Mouse (Mus musculus) thymus, postnatal 36 days (tissue): ENCODE measurements around the gene Unc5c.

ENCODE experiments used
- DNase-seq, 2 experiments: peaks; one replicate each; pipeline ENCODE4 v3.0.0; 2022; ENCODE audit warnings: mixed read lengths in 2 of 2

The Unc5c gene

DNA sequence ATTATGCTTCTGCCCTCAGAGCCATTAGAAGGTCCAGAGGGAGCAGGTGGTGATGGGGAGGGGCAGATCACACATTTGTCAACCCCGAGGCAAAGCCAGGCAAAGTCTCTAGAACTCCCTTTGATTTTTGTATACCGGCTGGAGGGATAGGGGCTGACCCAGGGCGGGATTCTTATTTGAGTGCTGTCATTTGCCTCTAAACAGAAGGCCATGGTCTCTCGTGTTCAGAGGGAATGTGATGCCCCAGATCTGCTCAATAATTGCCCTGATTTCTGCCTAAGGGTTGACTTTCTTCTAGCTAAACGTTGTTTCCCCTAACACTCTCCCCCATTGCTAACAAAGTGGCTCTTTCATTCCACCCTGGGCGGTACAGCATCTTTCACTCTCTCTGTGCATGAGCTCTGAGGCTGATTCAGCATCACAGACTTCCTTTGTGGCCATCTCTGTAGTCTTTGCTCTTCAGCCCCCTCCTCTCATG, 136.1 kb downstream of the Unc5c start:
- no peak for DNase-seq

DNA sequence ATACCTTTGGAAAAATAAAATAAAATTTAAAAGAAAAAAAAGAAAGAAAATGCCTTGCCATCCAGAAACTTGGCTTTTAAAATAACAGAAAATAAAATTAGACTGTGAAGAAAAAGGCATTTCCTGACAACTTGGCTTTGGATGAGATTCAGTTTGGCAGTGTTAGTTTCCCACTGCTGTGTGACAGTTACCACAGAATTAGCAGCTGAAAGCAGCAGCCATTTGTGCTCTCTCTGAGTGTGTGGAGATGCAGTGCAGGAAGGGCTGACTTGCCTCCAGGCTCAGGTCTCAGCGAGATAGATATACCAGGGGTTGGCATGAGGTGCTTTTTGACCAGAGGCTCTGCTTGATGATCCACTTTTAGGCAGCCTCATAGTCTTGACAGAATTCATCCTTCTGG, 151.7 kb downstream of the Unc5c start:
- DNase-seq = no peak

DNA sequence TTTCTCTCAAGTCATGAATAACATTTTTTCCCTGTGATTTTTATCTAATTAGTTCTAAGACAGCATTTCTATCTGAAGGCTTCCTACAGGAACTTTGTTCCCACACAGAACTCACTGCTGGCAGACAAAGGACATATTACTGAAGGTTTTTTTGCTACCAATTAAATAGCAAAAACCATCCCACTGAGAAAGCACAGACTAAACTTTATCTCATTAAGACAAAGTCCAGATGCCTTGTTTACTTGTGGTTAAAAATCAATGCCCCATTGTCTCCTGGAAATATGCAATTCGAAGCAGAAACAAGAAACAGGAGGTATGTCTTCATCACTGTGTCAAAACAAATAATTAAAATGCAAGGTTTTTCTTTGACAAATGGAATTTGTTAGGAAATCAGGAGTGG, 153.7 kb downstream of the Unc5c start:
- no peak for DNase-seq

DNA sequence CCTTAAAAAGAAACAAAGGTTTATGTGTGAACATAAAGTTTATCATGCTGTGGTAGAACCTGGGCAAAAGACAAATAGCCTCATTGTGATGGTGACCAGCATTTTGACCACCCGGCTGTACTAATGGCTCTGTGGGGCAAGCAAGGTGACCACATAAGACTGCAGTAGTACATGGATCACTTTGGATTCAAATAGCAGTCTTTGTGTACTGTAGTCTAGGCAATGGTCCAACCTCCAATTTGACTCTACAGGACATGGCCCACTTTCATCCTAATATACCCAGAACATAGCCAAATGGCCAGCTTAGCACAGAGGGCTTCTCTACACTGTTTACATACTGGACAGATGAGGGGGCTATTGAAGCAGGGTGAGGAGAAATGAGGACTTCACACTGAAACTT, 156.5 kb downstream of the Unc5c start:
- DNase-seq = no peak

DNA sequence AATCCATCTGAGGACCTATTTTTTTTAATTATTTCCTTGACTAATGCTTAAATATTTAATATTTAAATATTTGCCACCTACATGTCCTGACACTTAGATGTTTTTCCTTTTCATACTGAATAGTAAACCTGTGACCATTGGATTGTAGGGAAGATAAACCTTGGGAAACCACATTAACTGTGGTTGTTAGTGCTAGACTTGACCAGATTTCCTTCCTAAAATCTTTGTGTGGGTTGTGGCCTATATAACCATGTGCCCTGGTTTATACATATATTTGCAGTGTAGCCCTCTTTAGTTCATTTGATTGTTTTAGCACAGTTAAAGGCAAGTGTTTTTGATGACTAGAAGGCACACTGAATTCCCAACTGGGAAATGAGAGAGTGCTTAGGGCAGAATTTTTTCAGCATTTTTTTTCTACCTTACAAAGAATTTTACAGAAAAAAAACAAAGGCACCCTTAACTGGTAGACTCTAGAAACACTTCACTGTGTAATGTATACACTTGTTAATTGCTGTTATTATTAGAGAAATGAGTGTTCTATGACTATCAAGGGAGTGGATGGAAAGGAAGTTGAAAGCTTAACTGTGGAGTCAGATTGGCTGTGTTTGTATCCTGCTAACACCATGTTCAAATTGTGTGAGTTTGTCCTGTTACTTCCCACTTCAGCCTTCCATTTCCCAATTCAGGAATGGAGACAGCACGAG, 162.1 kb downstream of the Unc5c start:
- DNase-seq = no peak

DNA sequence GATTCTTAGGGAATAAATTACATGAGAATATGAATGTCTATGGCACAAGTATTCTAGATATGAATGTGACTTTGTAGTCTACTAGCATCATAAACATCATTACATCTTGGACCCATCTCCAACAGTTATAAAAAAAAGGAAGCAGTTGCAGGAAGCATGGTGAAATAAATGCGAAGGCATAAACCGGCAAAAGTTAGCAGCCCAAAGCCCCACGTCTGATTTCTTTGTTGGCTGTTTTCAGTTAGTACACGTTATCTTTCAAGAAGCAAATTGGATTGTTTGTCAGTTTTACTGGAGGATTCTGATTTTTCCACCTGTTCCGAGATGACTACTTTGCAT, 162.6 kb downstream of the Unc5c start:
- no peak for DNase-seq

DNA sequence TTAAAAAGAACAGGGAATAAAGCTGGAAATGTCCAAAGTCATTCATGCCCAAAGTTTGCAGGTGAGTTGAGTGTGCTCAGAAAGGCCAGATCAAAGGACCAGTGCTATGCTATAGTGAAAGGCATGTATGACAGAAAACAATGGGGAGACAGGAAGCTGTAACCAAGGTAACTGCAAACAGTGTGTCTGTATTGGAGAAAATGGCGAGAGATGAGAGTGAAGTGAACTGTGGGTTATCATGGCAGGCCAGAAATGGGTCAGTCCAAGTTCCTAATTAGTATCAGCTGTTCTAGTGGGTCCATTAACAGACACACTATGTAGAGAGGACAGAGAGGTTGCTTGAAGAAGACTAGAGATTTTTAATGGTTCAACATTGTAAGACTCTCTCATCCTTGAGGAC, 164.4 kb downstream of the Unc5c start:
- no peak for DNase-seq

DNA sequence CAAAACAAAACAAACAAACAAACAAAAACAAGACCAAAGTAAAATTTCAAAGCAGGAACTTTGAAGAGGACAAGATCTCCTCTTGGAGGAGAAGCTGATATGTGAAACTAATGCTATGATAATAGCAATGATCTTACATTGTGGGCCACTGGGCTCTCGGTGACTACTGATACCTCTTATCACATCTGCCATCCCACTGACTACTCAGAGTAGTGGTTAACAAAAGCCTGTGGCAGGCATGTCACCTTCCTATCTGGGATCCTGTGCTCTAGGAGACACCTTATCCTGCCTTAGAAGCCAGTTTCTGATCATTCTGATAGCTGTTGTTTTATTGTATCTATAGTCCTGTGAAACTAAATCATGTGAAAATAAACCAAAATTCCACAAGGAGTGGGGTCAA, 172.9 kb downstream of the Unc5c start:
- no peak for DNase-seq

DNA sequence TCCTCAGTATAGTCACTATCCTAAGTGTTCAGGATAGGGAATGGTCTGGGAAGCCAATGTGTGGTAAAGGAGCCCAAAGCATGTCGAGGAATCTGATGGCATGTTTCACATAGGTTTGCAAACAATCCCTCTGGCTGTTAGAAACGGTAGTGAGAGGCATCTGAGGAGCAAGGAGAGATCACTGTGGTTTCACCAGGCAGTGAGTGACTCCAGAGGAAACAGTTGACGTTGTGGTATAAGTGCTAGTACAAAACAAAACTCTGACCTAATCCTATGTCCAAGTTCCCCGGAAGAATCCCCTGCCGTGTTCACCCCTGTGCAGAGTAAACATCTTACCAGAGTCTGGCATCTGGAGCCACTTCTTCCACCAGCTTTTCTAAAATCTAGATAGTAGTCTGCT, 179.2 kb downstream of the Unc5c start:
- no peak for DNase-seq

DNA sequence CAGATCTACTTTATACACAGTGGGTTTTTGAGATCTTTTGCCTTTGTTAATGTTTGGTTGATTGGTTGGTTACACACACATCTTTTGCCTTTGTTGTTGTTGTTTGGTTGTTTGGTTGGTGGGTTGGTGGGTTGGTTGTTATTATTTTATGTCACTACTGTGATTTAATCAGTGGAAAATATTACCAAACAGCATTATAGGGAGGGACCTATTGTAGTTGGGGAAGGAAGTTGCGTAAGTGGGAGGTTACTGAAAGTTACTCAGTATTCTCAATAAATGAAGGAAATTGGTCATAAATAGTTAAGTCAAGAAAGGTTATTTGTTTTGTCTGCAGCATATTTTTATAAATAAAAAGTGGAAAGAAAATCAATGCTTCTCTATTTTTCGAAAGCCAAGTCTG, 181.6 kb downstream of the Unc5c start:
- DNase-seq = no peak

DNA sequence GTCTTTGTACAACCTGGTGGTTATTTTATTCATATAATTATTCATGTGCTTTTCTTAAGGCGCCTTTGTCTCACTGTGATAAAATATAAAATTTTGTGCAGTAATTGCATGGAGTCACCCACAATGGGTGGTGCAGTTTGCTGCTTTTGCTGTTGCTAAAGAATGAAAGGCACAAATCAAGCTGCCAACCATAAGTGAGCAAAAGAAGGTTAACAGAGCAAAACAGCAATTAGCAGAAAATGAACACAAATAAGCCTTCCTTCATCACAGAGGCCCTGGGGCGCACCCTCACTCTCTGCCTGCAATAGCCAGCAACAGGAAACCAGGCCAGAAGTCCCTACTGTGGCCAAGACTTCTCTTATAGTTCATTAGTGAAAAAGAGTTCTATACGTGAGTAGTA, 185.6 kb downstream of the Unc5c start:
- no peak for DNase-seq

DNA sequence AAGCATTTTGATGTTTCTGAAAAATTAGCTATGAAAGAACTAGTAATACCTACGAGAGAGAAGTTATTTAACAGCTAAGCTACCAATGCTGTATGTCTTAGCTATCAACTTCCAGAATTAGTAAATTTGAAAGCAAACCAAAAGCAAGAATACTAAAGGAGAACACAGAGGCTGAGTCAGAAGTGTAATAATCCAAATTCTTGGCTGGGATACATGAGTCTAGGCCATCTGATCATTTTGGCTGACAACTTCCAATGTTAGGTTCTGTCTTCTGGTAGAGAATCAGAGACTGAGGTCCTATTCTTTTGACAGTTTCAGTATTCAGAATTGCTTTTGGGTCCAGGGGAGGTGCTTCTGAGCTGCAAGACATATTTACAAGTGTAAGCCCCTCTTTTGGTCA, 188.9 kb downstream of the Unc5c start:
- DNase-seq = no peak

DNA sequence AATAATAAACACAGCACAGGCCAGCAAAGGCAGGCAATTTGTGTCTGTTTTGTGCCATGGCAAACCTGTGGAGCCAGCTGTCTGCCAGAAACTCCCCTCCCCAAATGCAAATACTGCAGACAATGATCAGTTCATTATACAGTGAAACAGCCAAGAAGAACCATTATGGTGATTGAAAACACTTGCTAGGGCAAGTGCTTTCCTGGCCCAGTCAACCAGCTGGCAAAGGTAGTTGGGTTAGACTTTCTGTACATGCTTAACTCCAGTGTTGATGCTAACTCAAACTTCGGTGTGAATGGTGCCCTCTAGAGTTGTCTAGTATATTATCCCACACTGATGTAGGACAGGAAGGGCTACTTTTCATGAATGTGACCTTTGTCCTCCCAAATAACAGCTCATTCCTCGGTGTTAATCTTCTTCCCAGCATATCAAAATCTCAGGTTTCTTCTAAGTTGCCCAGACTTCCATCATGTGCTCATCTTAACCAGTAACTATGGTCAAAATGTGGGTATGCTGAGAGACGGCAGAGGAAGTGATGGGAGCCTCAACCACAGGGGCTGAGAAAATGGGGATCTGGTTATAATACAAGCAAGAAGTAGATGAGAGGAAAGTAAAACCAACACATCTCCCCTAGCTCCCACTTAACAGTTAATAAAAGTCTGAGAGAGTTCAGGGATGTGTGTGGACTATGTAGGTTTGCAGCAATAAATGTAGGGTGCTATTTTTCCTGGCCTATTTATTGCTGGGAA, 194.2 kb downstream of the Unc5c start:
- DNase-seq = no peak

DNA sequence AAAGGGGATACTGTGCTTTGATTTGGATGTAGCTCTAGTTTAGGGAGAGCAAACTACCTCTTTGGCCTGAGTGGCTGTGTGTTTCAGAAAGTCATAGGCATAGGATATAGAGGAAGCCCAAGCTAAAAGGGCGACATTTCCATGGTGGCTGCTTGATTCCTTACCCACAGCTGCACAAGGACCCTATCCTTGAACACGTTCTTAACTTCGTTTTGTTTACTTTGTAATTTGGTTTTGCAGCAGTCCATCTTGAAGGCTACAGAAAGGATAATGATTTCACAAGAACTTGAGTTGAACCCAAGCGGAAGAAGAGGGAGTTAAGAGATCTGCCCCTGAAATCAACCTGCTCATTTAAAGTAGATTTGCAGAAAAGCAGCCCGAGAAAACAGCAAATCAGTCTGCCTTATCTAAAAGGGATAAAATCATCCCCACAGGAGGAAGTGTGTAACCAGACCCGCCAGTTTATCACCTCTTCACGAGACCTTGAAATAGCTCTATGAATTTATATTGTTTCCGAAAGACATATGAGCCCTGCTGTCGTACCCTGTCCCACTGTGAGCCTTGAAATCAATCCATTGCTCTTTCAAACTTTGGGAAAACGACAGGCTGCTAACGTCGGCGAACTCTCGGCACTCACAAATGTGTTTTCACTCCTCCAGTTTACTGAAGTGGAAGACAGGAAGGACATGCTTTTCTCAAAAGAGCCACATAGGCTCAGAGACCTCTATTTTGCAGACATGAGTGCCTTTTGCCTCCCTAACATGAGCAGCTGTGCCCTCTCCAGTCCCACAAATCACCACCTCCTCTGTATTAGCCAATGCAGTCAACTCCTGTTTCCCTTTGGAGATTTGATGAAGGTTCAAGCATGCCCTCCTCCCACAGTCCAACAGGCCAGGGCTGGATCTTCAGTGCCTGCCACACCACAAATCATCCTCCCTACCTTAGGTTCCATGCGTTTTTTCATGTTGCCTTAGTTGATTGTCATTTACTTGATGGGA, 195.3 kb downstream of the Unc5c start:
- no peak for DNase-seq

DNA sequence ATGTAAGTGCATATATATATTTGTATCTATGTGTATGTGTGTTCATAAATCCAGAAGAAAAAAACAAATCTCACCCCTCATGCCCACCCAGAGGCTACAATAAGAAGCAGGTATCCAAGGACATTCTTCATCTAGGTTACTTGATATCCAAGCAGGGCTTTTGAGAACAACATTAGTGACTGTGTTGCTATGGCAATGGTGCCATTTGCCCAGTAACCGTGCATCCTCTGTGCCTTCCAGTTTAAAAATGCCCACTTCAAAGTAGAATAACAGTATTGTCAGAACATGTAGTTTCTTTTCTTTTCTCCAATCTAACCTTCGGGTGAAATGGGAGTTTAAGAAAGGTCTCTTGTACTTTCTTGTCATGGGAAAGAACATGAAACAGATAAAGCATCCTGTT, 224.1 kb downstream of the Unc5c start:
- no peak for DNase-seq

DNA sequence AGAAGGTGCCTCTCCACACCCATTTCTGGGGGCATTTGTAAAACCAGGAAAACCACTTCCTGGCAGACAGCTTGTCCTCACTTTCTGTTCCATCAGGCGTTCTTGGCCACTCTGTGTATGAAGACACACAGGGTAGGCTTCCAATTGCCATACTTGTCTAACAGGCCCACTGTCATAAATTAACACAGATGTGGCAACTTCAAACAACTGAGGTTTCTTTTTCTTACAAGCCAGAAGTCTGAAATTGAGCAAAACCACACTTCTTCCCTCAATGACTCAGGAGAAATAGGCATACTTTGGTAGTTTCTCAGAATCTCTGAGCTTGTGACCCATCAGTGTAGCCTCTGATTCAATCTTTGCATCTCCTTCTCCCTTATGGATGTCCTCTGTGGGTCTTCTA, 225.7 kb downstream of the Unc5c start:
- no peak for DNase-seq

DNA sequence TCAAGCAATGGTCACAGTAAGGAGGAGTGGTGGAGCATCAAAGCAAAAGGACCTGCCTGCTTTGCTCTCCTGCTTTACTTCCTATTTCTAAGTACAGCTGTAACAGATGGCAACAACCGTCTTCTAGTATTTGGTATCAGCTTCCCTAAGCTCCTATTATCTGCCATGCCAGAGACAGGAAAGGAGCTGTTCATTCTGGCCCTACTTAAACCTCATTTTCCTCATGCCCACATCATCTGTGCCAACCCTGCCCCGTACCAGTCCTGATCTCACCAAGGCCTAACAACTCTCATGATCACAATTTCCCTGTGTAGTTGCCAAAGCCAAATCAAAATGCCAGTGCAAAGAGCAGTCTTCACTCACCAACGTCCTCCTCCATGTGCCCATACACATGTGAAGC, 226.4 kb downstream of the Unc5c start:
- no peak for DNase-seq

DNA sequence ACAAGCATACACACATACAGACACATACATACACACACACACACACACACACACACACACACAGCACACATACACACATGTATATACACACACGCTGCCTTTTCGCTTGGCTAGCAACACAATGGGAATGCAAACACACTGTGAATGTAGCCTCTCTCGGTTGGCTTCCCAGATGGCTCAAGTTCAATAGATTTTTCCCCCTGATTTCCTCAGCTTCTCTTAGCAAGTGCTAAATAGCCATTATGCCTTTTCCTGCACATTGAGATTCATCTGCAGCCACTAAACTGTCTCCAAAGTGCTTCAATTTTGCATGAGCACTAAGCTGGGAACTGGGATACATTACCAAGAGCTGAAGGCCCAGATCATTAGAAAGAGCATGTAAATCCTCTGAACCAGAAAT, 226.8 kb downstream of the Unc5c start:
- no peak for DNase-seq

DNA sequence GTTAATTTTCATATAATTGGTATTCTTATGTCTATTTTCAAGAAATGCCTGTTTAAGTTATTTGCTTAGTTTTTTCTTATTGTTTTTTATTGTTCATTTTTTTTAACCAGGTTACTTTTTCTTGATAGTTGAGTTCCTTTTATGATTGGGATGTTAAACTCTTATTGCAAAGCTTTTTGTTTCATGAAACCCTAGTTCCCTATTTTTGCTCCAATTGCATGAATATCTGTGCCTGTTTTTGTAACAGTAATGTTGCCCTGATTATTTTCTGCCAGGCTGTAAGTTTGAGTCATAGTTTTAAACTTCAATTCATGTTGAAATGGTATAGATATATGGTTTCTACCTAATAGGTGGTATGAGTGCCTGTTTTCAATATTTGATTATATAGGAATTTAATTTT, 234.2 kb downstream of the Unc5c start:
- DNase-seq = no peak

DNA sequence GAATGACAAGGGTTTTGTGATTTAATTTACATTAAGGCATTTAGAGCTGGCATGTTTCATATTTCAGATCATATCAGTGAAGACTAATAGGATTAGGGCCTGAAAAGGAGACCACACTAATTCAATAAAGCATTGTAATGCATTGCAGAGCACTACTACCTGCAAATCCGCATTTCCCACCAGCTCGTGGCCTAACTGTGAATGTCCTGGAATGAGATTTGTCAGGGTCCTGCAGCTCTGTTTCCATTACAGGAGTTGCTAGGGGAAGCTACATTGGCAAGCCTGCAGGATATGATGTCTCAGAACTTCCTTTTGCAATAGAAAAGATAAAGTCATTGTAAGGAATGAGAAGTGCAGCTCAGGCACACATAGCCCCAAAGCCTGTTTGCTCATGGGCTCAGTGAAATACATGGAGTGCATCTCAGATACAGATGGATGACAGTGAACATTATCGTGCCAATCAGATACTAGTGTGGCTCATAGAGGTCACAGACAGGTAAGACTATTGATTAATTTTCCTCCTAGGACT, 236.4 kb downstream of the Unc5c start:
- no peak for DNase-seq

DNA sequence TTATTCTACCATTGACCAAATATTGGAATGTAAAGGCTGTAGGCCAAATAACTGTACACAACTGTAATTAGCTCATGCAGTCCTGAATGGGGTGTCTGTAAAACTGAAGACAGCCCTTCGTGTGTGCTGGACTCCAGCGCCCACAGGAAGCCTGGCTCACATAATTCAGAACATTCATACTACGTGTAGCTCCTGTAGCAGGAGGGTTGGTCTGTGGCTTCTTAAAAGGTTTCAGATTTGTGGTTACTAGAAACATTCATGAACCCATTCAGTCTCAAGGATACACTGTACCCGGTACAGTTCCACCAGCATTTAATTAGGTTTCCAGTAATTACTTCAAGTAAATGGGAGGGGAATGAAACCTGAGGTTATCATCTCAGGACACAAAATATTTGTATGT, 246.6 kb downstream of the Unc5c start:
- DNase-seq = no peak

DNA sequence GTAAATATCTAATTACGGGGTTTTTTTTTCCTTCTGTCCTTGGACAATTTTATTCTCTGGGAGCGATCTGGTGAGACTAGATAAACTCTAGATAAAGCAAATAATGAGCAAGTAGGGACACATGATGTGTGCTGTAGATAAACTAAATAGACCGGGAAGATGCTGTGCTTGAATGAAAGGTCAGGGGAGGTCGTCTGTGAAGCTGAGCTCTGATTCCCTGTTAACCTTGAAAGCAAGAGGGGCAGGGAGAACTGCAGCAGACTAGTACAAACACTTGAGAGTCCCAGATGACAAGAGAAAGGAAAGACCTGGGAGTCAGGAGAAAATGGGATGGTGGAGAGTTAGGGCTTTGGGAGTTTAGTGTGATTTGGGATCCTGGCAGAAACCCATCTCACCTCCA, 251.4 kb downstream of the Unc5c start:
- DNase-seq = no peak

DNA sequence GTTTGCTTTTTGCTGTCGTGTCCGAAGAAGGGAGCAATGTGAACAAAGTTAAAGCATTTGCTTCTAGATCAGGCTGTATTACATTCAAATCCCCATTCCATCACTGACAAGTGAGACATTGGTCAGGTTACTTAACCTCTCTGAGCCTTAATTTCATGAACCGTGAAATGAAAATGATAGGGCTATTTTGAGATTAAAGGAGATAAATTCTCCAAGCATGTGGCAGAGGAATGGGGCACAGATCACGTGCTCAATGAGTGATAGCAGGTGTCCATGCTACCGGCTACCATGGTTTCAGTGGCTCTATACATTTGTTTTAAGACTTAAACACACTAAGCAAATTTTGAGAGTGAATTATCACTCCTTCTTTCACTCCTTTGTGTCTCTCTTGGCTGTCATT, 254.0 kb downstream of the Unc5c start:
- no peak for DNase-seq
